Mouse (Mus musculus) C2C12 (cell line): ENCODE measurements around the gene Camk2d. TPM values are rescaled to one million over a fixed set of nuclear protein-coding genes. Genes with fewer than 3 reads are reported as not detected.

Experiments
- H3K27me3 ChIP-seq: one replicate; pipeline ENCODE4 v1.6.1; 2011; ENCODE audit not compliant: control insufficient read depth, insufficient read depth, insufficient read length
- H3K36me3 ChIP-seq: one replicate; pipeline ENCODE4 v1.6.1; 2011; ENCODE audit not compliant: control insufficient read depth, insufficient read depth
- H3K4me3 ChIP-seq: one replicate; pipeline ENCODE4 v1.5.1; 2011; ENCODE audit warnings: mild to moderate bottlenecking, control low read depth; ENCODE audit not compliant: poor library complexity, insufficient read depth, severe bottlenecking
- H3K79me2 ChIP-seq: one replicate; pipeline ENCODE4 v1.6.1; 2011; ENCODE audit not compliant: control insufficient read depth, insufficient read depth
- H3K79me3 ChIP-seq: one replicate; pipeline ENCODE4 v1.6.1; 2011; ENCODE audit warnings: low read depth, control low read depth
- H3ac ChIP-seq: one replicate; pipeline ENCODE3; 2011; ENCODE audit warnings: low read depth; ENCODE audit not compliant: control insufficient read depth, insufficient read length
- CEBPB ChIP-seq: IDR thresholded peaks from one replicate; pipeline ENCODE4 v1.6.1; 2011; ENCODE audit warnings: low read depth, mild to moderate bottlenecking, control low read depth, moderate library complexity
- CTCF ChIP-seq: IDR thresholded peaks from one replicate; pipeline ENCODE4 v1.5.1; 2011; ENCODE audit not compliant: control insufficient read depth, insufficient read depth, insufficient read length
- FOSL1 ChIP-seq: IDR thresholded peaks from one replicate; pipeline ENCODE4 v1.8.0; 2011; ENCODE audit warnings: mild to moderate bottlenecking, low read length; ENCODE audit not compliant: poor library complexity, insufficient read depth, severe bottlenecking
- MAX ChIP-seq: IDR thresholded peaks from one replicate; pipeline ENCODE4 v1.6.1; 2011; ENCODE audit warnings: mild to moderate bottlenecking, control low read depth
- MYOD1 ChIP-seq: IDR thresholded peaks from one replicate; pipeline ENCODE4 v1.6.1; 2011; ENCODE audit warnings: low read depth; ENCODE audit not compliant: control insufficient read depth, insufficient read length
- MYOG ChIP-seq: IDR thresholded peaks from one replicate; pipeline ENCODE4 v1.6.1; 2011; ENCODE audit not compliant: control insufficient read depth, insufficient read length; ENCODE audit errors: extremely low read depth
- USF1 ChIP-seq: IDR thresholded peaks from one replicate; pipeline ENCODE4 v1.6.1; 2011; ENCODE audit warnings: low read depth, mild to moderate bottlenecking, control low read depth, moderate library complexity
- polyA plus RNA-seq: library from polyadenylated mRNA; unstranded; fragments of >200 nt; fragmentation: generic; extraction: Trizol; gene quantifications from one replicate; pipeline ENCODE4 v1.2.1, GENCODE M21; 2012; ENCODE audit warnings: missing spikeins

Gene Camk2d
- polyA plus RNA-seq, 1 experiment: 23.5 TPM

DNA sequence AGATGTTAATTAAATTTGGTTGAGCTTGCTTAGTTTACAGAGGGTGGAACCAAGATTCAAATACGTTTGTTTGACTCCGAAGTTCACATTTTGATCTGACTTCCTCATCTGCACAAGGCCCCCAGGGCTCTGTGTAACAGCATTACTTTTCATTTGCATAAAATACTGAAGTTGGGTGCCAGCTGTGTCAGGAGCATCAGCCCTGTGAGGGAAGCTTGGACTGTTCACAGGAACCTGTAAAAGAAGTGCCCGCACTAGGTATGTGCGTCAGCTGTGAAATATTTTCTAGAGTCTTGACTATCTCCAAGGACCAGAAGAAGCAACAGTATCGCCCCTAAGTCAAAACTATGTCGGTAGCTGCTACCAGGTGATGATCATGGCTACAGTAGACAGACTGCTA is 100.5 kb downstream of the Camk2d start:
- TF ChIP-seq USF1 (no peak), CTCF (no peak), CEBPB (no peak), MYOG (no peak), MYOD1 (no peak), MAX (no peak), FOSL1 (no peak)
- Histone ChIP-seq H3K79me3 (peaks cover 44% of the 10 kb centered on the region), H3K79me2 (peaks cover 99% of the 10 kb centered on the region), H3K36me3 (peaks cover 7% of the 10 kb centered on the region), H3ac (no peak overlapping the region), H3K27me3 (no peaks in the 10 kb centered on the region), H3K4me3 (no peak overlapping the region)

DNA sequence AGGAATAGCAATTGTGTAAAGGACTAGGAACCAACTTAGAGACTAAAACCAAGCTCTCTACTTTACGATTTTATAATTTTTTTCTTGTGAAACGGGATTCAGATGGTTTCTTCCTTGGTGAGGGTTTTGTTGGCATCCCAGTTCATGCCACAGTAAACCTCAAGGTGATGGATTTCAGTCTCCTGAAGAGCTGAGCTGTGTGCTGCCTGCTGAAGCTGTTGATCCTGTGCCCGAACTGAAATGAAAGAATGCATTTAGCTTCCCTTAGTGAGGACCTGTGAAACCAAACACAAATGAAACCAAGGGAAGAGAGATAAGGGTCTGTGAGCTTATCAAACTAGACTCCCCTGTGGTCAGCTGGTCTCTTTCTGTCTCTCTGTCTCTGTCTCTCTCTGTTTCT is 103.6 kb downstream of the Camk2d start:
- H3K4me3 ChIP-seq: no peak overlapping the region
- H3K79me2 ChIP-seq: peaks cover 98% of the 10 kb centered on the region
- peaks cover 47% of the 10 kb centered on the region for H3K79me3 ChIP-seq
- H3ac ChIP-seq: no peak overlapping the region
- TF ChIP-seq MYOG (no peak), FOSL1 (no peak)
- peaks cover 7% of the 10 kb centered on the region for H3K36me3 ChIP-seq
- no peaks in the 10 kb centered on the region for H3K27me3 ChIP-seq

DNA sequence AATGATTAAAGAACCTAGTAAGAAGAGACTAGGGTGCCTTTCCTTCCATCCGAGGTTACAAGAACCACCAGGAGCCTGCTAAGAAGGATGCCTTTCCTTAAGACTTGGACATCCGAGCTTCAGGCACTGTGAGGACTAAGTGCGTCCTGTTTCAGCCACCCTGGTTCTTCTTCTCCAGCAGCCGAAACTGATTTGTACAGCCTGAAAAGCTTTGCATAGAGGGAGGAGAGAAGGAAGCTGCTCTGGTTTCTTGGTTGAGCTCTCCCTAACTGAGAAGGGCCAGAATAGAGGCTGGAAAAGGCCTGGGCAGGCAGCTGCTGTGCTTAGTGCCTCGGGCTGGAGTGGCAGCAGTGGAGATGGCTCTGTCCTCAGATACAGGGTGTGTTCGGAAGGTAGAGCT is 105.0 kb downstream of the Camk2d start:
- Histone ChIP-seq H3K36me3 (peaks cover 7% of the 10 kb centered on the region), H3K4me3 (no peak overlapping the region), H3K79me2 (peaks cover 90% of the 10 kb centered on the region), H3ac (no peak overlapping the region), H3K27me3 (no peaks in the 10 kb centered on the region), H3K79me3 (peaks cover 40% of the 10 kb centered on the region)
- TF ChIP-seq USF1 (no peak), MYOG (no peak), MYOD1 (no peak), FOSL1 (no peak), CTCF (no peak), CEBPB (no peak), MAX (no peak)

DNA sequence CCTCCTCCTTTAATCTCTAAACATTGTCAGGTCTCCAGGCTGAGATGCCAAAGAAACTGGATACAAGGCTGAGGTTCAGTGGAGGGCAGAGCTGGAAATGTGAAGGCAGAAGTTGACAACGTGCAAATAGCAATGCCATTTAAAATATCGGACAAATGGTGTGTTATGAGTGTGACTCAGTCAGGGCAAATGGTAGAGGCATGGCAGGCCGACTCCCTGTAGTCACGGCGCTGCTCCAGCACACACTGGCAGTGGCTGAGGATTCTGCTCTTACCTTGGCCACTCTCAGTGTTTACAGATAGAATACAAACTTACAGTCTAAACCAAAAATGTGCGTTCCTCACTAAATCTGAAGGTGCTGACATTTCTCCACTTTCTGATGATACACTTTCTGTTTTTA is 105.5 kb downstream of the Camk2d start:
- Histone ChIP-seq H3K4me3 (no peak overlapping the region), H3K36me3 (peaks cover 7% of the 10 kb centered on the region), H3ac (no peak overlapping the region), H3K79me2 (peaks cover 85% of the 10 kb centered on the region), H3K27me3 (no peaks in the 10 kb centered on the region), H3K79me3 (peaks cover 38% of the 10 kb centered on the region)
- TF ChIP-seq MYOG (no peak), CTCF (no peak), USF1 (no peak), MYOD1 (no peak), FOSL1 (no peak), CEBPB (no peak), MAX (no peak)

- H3K79me2 ChIP-seq: peaks cover 66% of the 10 kb centered on the region
- H3K27me3 ChIP-seq: no peaks in the 10 kb centered on the region
- TF ChIP-seq CTCF (no peak), USF1 (no peak), MYOG (no peak)
- peaks cover 4% of the 10 kb centered on the region for H3K36me3 ChIP-seq
- H3ac ChIP-seq: no peak overlapping the region
- H3K79me3 ChIP-seq: peaks cover 28% of the 10 kb centered on the region
- no peak overlapping the region for H3K4me3 ChIP-seq
Observed at GRCm38 (mm10) chr3:126705490-126705889, 109.4 kb downstream of the Camk2d start.

- Histone ChIP-seq H3ac (no peak overlapping the region), H3K79me3 (peaks cover 14% of the 10 kb centered on the region), H3K36me3 (no peaks in the 10 kb centered on the region), H3K4me3 (no peak overlapping the region), H3K27me3 (no peaks in the 10 kb centered on the region), H3K79me2 (peaks cover 47% of the 10 kb centered on the region)
- TF ChIP-seq MYOD1 (no peak), MYOG (no peak), USF1 (no peak), FOSL1 (no peak), CEBPB (no peak), MAX (no peak), CTCF (no peak)
Observed at GRCm38 (mm10) chr3:126714281-126714680, 118.2 kb downstream of the Camk2d start.

- Histone ChIP-seq H3ac (no peak overlapping the region), H3K4me3 (no peak overlapping the region), H3K36me3 (no peaks in the 10 kb centered on the region), H3K79me2 (peaks cover 70% of the 10 kb centered on the region), H3K27me3 (no peaks in the 10 kb centered on the region), H3K79me3 (peaks cover 23% of the 10 kb centered on the region)
- TF ChIP-seq MAX (no peak), MYOD1 (no peak), FOSL1 (no peak), MYOG (no peak)
Observed at GRCm38 (mm10) chr3:126723021-126723449, 126.9 kb downstream of the Camk2d start.
